Mouse (Mus musculus) liver, embryonic 14 days (tissue): ENCODE measurements around the gene Tdrd9. TPM values are rescaled to one million over a fixed set of nuclear protein-coding genes. Genes with fewer than 3 reads are reported as not detected.

ENCODE experiments used
- polyA plus RNA-seq: library from polyadenylated mRNA; depleted of rRNA; stranded (reverse); fragments of >200 nt; gene quantifications from 2 replicates; pipeline ENCODE4 v1.2.3, GENCODE M21; 2012; rRNA removed

Gene Tdrd9
- 0.03 and 0.10 TPM in 2 replicates for polyA plus RNA-seq

GRCm38 (mm10) chr12:111971231-111971686 is at the start of gene Tdrd9:
TSS of gene Tdrd9 (plus strand) at chr12:111971559.

GRCm38 (mm10) chr12:111966683-111967173 is 4.6 kb upstream of the Tdrd9 start, which contains the start of gene Atp5mpl:
TSS of gene Atp5mpl (minus strand) at chr12:111966977.

DNA sequence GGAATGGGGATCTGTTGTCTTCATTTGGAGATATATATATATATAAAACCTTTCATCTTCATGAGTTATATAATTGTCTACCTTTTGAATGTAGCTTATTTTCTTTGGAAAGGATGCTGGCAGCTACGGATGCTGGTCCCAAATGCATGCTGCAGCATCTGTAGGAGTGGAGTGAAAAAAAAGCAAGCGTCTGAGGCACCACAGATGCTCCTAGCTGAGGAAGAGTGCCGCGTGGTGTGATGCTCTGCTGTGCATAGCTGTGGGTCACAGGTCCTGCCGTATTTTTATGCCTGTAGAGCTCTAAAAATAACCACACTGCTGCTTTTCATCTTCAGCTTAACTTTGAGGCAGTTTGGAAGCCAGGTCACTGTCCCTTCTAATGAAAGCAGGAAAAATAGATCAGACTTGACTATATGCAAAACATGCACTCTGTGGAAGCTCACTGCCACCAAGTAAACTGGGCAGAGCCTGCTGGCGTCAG is 9.6 kb downstream of the Tdrd9 start, which contains the start of gene Rd3l:
TSS of gene Rd3l (minus strand) at position 431 of the 481 bp plus-strand sequence.

GRCm38 (mm10) chr12:112106541-112106971 is 135.2 kb downstream of the Tdrd9 start, which contains the start of gene Aspg:
TSS of gene Aspg (plus strand) at chr12:112106679.

Other genes starting within 250 kb of the Tdrd9 start
- gene Klc1, start 212.7 kb upstream of the Tdrd9 start, polyA plus RNA-seq, result 16.7 and 18.6 TPM in 2 replicates
- 10.5 and 10.7 TPM in 2 replicates for gene Xrcc3, start 157.7 kb upstream of the Tdrd9 start, polyA plus RNA-seq
- gene Zfyve21, start 157.4 kb upstream of the Tdrd9 start, polyA plus RNA-seq, result 35.2 and 41.7 TPM in 2 replicates
- gene Ppp1r13b, start 63.4 kb upstream of the Tdrd9 start, polyA plus RNA-seq, result 2.2 and 2.8 TPM in 2 replicates
- 173 and 206 TPM in 2 replicates for gene Atp5mpl, start 4.6 kb upstream of the Tdrd9 start, polyA plus RNA-seq
- gene Rd3l, start 9.8 kb downstream of the Tdrd9 start, polyA plus RNA-seq, result not detected in 2 replicates
- gene Aspg, start 135.1 kb downstream of the Tdrd9 start, polyA plus RNA-seq, result 0.05 and 0.07 TPM in 2 replicates
- gene Kif26a, start 174.6 kb downstream of the Tdrd9 start, polyA plus RNA-seq, result 0.21 and 0.29 TPM in 2 replicates